Mouse (Mus musculus) stomach, postnatal 0 days (tissue): ENCODE measurements around the gene Tsr2.

Experiments used
- CTCF ChIP-seq: IDR thresholded peaks from 2 replicates; pipeline ENCODE4 v1.5.1; 2016; ENCODE audit warnings: antibody characterized with exemption, low read depth, mild to moderate bottlenecking, moderate library complexity
- EP300 ChIP-seq: optimal IDR thresholded peaks from 2 replicates; pipeline ENCODE3; 2016; ENCODE audit warnings: antibody characterized with exemption

GRCm38 (mm10) chrX:151046321-151046720 is 50.0 kb downstream of the Tsr2 start:
- TF ChIP-seq CTCF (no peak), EP300 (no peak)
